Mouse (Mus musculus) intestine, postnatal 0 days (tissue): ENCODE results near the gene Slc22a15. TPM values are rescaled to one million over a fixed set of nuclear protein-coding genes. Genes with fewer than 3 reads are reported as not detected.
A peak's percentile ranks its signal among the peaks of the same experiment; 100 is the strongest.
"Not testable (repeated sequence)": the region's sequence is repeated elsewhere in the genome, so short reads cannot be mapped to it uniquely, and the experiment has no call there.

Experiments used
- ATAC-seq: fragments of 200-750 bp; cut with Nextera tagmentation; 2 replicates; pipeline ENCODE4 v1.8.0; 2017; ENCODE audit warnings: mild to moderate bottlenecking, moderate TSS enrichment, moderate library complexity
- H3K27ac ChIP-seq: fragments of 300-500 bp; sonication (generic); 2 replicates; pipeline ENCODE4 v1.5.1; 2014; ENCODE audit warnings: mild to moderate bottlenecking, low read depth, low read length, moderate library complexity
- H3K27me3 ChIP-seq: fragments of 300-500 bp; sonication (generic); replicated peaks from 2 replicates; pipeline ENCODE4 v1.6.1; 2014; ENCODE audit warnings: low read length, mixed read lengths; ENCODE audit not compliant: control insufficient read depth, insufficient read depth
- H3K36me3 ChIP-seq: fragments of 300-500 bp; sonication (generic); 2 replicates; pipeline ENCODE4 v1.6.1; 2014; ENCODE audit warnings: mild to moderate bottlenecking, moderate library complexity; ENCODE audit not compliant: control insufficient read depth, insufficient read depth
- H3K4me1 ChIP-seq: fragments of 300-500 bp; sonication (generic); replicated peaks from 2 replicates; pipeline ENCODE4 v1.6.1; 2014; ENCODE audit warnings: antibody characterized with exemption, low read length, mixed read lengths; ENCODE audit not compliant: control insufficient read depth, insufficient read depth
- H3K4me2 ChIP-seq: fragments of 300-500 bp; sonication (generic); replicated peaks from 2 replicates; pipeline ENCODE4 v1.6.1; 2014; ENCODE audit warnings: low read depth, mild to moderate bottlenecking, moderate library complexity
- H3K4me3 ChIP-seq: fragments of 300-500 bp; sonication (generic); 2 replicates; pipeline ENCODE4 v1.5.1; 2014; ENCODE audit warnings: low read depth, low read length
- H3K9ac ChIP-seq: fragments of 300-500 bp; sonication (generic); 2 replicates; pipeline ENCODE4 v1.6.1; 2014; ENCODE audit warnings: mild to moderate bottlenecking, low read depth, low read length
- H3K9me3 ChIP-seq: fragments of 300-500 bp; sonication (generic); 2 replicates; pipeline ENCODE4 v1.6.1; 2016; ENCODE audit warnings: mixed run types; ENCODE audit not compliant: control insufficient read depth
- CTCF ChIP-seq: sonication (generic); IDR thresholded peaks from 2 replicates; pipeline ENCODE4 v1.5.1; 2016; ENCODE audit warnings: low read depth, mild to moderate bottlenecking, control low read depth, antibody characterized with exemption, moderate library complexity
- WGBS: fragments of 180-500 bp; shearing (Covaris S2); extraction: QIAGEN DNeasy Blood & Tissue Kit; methylation state at CpG from one replicate; pipeline ENCODE4 v1.1.7; 2014; 5-methylcytosine and 5-hydroxymethylcytosine counted together
- polyA plus RNA-seq: library from polyadenylated mRNA; unstranded; fragments of >200 nt; fragmentation: Nextera tagmentation; extraction: Ambion mirVana; gene quantifications from 2 replicates; pipeline ENCODE4 v1.2.1, GENCODE M21; 2015

The Slc22a15 gene
- polyA plus RNA-seq, 1 experiment from 2014 or later, result 5.2 TPM

DNA sequence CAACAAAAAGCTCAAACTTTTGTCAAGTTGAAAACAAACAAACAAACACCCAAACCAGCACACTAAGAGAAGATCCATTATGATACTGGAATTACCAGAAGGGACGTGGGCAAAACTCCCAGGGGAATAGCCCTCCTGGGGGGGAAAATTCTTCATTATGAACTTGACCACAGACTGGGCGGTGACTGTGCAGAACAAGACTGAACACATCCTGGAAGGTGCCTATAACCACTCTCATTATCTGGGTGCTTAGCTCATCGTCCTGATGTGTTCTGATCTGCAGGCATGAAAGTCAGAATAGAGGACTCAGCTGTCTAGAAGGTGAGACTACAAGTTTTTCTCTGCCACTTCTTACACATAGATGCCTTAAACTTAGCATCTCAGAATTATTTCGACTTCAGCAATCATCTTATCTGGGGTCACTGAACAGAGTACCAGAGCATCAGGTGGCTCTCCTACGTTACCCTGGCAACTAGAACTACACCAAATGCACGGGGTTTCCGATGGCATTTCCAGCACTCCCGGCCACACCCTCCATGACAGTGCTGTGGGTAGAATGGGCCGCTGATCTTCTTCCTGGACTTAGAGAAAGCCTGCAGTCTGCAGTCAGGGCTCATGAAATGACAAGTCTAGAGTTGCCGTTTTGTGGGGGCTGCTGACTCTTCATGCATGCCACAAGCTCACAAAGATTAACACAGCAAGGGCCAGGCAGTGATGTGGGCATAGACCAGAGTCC, 94.2 kb downstream of the Slc22a15 start:
- H3K27ac ChIP-seq, result no peak overlapping the region
- no peak overlapping the region for H3K4me3 ChIP-seq
- no peaks in the 10 kb centered on the region for H3K27me3 ChIP-seq
- TF ChIP-seq CTCF, result no peak
- 70% methylated on average over 10 of the region's 10 CpGs for WGBS
- no peak overlapping the region for H3K9ac ChIP-seq
- H3K9me3 ChIP-seq, result no peaks in the 10 kb centered on the region
- no peak for ATAC-seq
- no peaks in the 10 kb centered on the region for H3K36me3 ChIP-seq
- no peak overlapping the region for H3K4me2 ChIP-seq
- H3K4me1 ChIP-seq, result peaks cover 10% of the 10 kb centered on the region; the same call in 1 of the 2 replicates

DNA sequence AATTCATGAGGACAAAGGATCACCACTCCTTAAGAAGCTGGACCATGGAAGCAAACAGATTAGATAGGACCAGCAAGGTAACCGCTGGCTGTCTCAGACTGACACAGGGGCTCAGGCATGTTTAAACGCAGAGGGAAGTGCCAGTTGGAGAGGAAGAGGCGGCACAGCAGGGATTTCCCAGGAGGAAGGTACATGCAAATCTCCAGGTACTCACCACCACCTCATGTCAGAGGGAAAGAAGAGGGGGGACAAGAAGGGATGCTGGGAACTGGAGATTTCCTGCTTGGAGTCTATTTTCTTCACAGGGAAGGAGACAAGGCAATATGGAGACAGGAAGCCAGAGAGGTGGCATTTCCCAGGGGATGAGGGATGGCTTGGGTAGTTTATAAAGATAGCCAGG, 95.7 kb downstream of the Slc22a15 start:
- 32% methylated on average over 3 of the region's 3 CpGs for WGBS
- no peak for TF ChIP-seq CTCF
- H3K4me3 ChIP-seq, result no peak overlapping the region
- H3K9me3 ChIP-seq, result no peaks in the 10 kb centered on the region
- H3K27ac ChIP-seq, result no peak overlapping the region
- H3K36me3 ChIP-seq, result no peaks in the 10 kb centered on the region
- H3K4me1 ChIP-seq, result peaks cover 10% of the 10 kb centered on the region; the same call in 1 of the 2 replicates
- H3K9ac ChIP-seq, result no peak overlapping the region
- H3K4me2 ChIP-seq, result no peak overlapping the region
- ATAC-seq, result no peak
- H3K27me3 ChIP-seq, result no peaks in the 10 kb centered on the region

DNA sequence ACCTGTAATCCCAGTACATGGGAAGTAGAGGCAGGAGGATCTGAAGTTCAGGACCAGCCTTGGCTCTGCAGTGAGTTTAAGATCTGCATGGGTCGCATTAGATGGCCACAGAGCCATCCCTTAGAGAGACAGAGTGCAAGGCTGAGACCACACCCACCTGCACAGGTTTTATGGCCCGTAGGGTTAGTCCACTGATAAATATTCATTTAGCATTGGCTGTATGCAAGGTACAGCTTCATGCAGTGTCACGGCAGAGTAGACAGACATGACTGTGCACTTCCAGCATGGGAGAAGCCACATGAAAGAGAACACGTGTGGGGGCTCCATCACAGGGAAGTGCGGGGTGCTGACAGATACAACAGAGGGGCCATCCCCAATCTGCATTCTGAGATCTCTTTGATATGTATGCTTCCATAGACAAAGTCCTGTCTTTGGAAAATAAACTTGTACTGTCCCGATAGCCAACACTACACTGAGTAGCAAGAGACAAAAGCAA, 97.0 kb downstream of the Slc22a15 start:
- 40% methylated on average over 6 of the region's 6 CpGs for WGBS
- no peaks in the 10 kb centered on the region for H3K27me3 ChIP-seq
- no peak overlapping the region for H3K27ac ChIP-seq
- peaks cover 10% of the 10 kb centered on the region; the same call in 1 of the 2 replicates for H3K4me1 ChIP-seq
- no peak overlapping the region for H3K4me3 ChIP-seq
- no peaks in the 10 kb centered on the region for H3K9me3 ChIP-seq
- no peaks in the 10 kb centered on the region for H3K36me3 ChIP-seq
- no peak overlapping the region for H3K9ac ChIP-seq
- H3K4me2 ChIP-seq, result no peak overlapping the region
- no peak for TF ChIP-seq CTCF
- peak; percentile 66 for ATAC-seq

GRCm38 (mm10) chr3:101824338-101824737, 99.9 kb downstream of the Slc22a15 start:
- Histone ChIP-seq H3K27me3 (no peaks in the 10 kb centered on the region), H3K9ac (no peak overlapping the region), H3K36me3 (no peaks in the 10 kb centered on the region), H3K4me2 (0 out of 2 replicates have a peak overlapping the region, but pooled peaks have one; percentile 27), H3K4me3 (no peak overlapping the region), H3K4me1 (peaks cover 7% of the 10 kb centered on the region; the same call in 1 of the 2 replicates), H3K9me3 (no peaks in the 10 kb centered on the region), H3K27ac (peak overlapping the region; percentile 15; the same call in 1 of the 2 replicates)
- WGBS, result 43% methylated on average over 9 of the region's 9 CpGs
- no peak for TF ChIP-seq CTCF
- ATAC-seq, result peak; percentile 51

DNA sequence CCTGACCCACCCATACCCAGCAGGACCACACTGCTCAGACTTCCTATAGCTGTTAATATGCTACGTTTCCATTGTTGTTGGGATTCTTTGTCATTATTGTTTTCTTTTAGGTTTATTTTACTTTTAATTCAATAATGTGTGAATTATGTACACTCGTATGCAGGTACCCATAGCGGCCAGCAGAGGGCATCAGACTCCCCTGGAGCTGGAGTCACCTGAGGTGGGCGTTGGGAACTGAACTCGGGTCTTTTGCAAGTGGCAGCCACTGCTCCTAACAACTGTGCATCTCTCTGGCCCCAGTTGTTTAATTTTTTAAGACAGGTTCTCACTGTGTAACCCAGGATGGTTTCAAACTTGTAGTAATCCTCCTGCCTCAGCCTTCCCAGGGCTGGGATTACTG, 102.2 kb downstream of the Slc22a15 start:
- no peak overlapping the region for H3K9ac ChIP-seq
- ATAC-seq, result no peak
- 81% methylated on average over 5 of the region's 5 CpGs for WGBS
- no peaks in the 10 kb centered on the region for H3K36me3 ChIP-seq
- H3K27ac ChIP-seq, result no peak overlapping the region
- H3K4me3 ChIP-seq, result no peak overlapping the region
- H3K4me1 ChIP-seq, result no peaks in the 10 kb centered on the region
- no peaks in the 10 kb centered on the region for H3K9me3 ChIP-seq
- H3K4me2 ChIP-seq, result no peak overlapping the region
- peak; percentile 53 for TF ChIP-seq CTCF
- no peaks in the 10 kb centered on the region for H3K27me3 ChIP-seq

GRCm38 (mm10) chr3:101820708-101821107, 103.5 kb downstream of the Slc22a15 start:
- not testable (repeated sequence) for H3K9me3 ChIP-seq, H3K4me1 ChIP-seq, H3K4me2 ChIP-seq, H3K27me3 ChIP-seq, H3K27ac ChIP-seq, H3K36me3 ChIP-seq, H3K9ac ChIP-seq, H3K4me3 ChIP-seq, ATAC-seq
- 89% methylated on average over 3 of the region's 3 CpGs for WGBS
